Mouse (Mus musculus) right cerebral cortex, postnatal 14 days (tissue): ENCODE measurements at regions not wholly inside any gene's neighbourhood (a gene's known extent, or its start where the extent isn't known, plus 50 kb on each side); places are given as distances from the start of the nearest gene placed in this dataset.

Experiments
- DNase-seq: peaks from one replicate; pipeline ENCODE4 v3.0.0; 2022

- DNase-seq, result no peak
Observed at GRCm38 (mm10) chr3:129386522-129386921, 54.0 kb upstream of the Enpep start.

DNA sequence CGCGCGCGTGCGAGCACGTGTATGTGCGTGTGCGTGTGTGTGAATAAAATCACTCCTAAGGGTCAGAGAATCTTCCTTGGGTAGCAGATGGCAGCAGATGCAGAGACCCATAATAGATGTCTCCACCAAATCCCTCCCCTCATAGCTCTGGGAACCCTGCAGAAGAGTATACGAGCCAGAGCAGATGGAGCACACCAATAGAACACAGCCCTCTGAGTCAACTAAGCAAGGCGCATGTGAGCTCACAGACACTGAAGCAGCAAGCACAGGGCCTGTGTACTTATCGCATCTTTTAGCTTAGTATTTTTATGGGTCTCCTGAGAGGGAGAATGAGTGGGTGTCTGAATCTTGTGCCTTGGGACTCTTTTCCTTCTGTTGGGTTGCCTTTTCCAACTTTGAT is 58.0 kb upstream of the Enpep start:
- DNase-seq, result no peak

GRCm38 (mm10) chr3:129391888-129392813 is 59.6 kb upstream of the Enpep start:
- no peak for DNase-seq

DNA sequence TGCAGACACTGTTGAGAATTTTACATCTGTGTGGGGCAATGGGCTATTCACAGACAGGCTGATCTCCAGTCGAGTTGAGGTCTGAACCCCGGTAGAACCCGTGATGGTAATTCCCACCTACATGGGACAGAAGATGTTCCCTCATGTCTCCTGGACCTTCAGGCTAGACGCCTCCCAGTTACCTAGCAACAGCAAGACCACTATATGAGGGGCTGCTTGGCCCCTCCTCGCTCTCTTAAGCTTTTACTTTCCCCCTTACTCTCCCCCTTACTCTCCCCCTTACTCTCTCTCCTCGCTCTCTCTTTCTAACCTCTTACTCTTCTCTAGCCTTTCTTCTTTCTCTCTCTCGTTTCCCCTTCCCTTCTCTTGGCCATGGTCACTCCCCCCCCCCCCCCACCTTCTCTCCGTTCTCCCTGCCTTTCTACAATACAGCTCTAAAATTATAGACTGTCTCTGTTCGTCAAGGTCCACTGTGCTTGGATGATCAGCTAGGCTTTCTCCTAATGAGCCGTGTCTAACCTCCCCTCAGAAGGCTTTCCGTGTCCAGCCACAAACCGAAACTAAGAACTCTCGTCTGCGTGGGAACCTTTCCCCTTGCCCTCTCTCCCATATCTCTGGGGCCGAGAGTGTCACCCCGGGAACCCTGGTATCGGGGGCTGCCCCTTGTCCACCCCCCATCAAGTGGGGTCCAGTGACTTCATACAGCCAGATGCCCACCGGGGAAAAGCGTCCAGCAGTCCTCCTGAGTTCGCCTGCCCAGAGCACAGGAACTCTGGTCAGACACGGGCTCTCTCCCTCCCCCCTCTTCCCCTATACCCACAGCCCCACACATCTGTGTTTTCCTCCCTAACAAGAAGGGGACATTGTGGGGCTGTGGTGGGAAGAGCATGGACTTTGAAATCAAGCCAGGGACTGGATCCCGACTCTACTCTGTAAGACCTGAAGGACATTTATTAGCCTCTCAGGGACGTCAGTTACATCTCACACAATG is 60.6 kb upstream of the Enpep start:
- DNase-seq, result no peak

DNA sequence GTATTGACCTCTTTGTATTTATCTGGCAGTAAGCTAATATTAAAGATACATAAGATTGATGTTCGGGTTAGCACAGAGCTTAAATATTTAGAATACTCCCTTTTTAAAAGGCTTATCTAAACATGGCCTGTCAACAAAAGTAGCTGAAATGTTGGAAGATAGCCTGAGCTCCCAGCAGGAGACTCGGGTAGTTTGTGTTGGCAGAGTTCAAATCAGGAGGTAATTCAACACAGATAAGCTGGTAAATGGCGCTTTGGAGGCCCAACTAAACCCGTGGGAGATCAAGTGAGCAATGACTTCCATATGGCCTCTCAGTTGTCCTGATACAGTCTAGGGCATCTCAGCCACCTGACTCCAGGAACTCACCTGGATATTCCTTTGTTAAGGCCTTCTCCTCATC is 65.0 kb upstream of the Enpep start:
- no peak for DNase-seq

- no peak for DNase-seq
Observed at GRCm38 (mm10) chr3:129400092-129400924, 67.8 kb upstream of the Enpep start.

DNA sequence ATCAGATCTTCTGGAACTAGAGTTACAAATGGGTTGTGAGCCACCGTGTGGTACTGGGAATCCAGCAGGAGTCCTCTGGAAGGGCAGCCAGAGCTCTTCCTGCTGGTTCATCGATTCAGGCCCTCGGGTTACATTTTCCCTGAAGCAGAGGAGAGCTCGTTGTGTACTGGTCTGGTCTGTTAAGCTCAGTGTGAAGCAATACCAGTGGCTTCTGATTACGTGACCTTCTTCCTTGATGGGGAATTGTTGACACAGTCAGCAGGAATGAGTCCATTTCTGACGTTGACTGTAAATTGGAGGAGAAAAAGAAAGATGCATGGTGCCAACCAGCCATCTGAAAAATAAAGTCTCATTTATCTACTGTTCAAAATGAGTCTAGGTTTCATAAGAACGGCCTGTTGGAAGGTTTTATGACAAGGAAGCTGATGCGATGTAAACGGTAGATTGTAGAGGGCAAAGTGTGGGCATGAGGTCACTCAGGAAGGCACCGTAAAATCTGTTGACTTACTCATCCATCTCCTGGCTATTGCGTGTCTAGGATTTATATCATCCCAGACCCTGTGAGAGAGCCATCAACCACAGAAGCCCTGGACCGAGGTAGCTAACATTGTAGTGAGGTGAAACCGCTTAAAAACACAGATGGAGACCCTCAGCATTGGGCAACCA is 79.0 kb upstream of the Enpep start:
- no peak for DNase-seq

DNA sequence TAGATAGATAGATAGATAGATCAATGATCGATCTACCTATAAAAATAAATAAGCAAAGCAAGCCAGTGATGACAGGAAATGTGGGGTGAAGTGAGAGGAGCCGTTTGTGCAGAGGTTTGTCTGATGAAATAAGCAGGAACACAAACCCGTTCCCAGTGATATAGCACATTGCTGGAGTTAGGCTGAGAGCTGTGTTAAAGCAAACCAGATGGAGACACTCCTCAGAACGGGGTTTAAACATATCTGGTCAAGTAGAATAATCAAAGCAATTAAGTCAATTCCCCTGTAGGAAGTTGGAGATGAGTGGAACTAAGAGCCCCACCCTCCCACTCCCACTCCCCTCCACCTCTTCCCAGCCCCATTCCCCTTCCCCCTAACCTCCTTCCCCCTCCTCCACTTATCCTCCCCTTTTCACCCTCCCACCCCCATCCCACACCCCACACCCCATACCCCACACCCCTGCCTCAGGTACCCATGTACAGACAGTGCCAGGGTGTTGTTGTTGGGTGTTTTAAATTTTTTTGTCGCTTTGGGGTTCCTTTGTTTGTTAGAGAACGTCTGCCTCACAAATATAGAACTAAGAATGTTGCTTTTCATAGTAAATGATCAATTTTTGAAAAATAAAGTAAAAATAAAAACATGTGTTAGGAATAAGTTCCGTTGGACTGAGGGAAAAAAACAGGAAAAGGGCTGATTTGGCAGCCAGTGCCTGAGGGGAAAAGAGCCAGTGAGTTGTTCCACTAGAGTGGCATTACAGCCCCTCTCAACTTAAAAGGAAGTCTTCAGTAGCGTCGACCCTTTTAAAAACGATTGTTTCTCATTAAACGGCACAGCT is 79.8 kb upstream of the Enpep start:
- no peak for DNase-seq

GRCm38 (mm10) chr3:129412961-129413246 is 80.4 kb upstream of the Enpep start:
- no peak for DNase-seq

DNA sequence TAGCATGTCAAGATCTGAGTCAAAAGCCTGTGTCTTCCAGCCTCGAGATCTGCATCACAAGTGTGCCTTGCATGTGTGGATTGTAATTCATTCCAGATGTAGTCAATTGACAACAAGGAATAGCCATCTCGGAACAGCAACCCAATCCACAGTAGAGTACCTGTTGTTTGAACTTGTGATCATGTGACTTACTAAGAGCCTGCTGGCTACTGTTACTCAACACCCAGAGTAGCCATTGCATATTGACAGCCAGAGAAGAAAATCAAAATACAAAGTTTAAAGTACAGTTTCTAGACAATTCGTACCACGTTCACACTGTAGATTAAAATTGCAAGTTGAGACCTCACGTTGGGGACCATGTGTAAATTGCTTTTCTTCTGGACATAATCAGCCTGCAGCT is 83.1 kb upstream of the Enpep start:
- DNase-seq, result no peak

- no peak for DNase-seq
Observed at GRCm38 (mm10) chr3:129416337-129416736, 83.8 kb upstream of the Enpep start.

DNA sequence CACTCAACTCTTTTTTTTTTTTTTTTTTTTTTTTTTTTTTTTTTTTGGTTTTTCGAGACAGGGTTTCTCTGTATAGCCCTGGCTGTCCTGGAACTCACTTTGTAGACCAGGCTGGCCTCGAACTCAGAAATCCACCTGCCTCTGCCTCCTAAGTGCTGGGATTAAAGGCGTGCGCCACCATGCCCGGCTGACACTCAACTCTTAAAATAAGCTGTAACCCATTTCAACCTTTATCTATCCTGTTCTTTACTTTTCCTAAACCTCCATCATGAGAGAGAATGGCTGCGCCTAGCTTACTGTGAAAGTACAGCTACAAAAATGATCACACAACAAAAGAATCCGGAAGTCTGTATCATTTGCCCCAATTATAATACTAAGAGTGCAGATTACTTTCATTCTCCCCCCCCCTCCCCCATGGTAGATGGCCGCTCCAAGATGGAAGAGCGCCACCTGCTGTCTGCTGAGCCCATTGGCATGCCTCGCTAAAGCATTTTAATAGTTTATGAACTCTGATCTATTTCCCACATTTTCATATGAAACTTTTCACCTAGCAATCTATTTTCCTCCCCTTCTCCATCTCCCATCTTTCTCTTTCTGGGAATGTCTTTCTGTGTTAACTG is 89.2 kb upstream of the Enpep start:
- DNase-seq, result peak; percentile 38

GRCm38 (mm10) chr3:129428750-129429149 is 96.2 kb upstream of the Enpep start:
- no peak for DNase-seq

GRCm38 (mm10) chr3:129429161-129430111 is 96.9 kb upstream of the Enpep start:
- DNase-seq, result peak; percentile 16

GRCm38 (mm10) chr3:129434056-129434455 is 98.1 kb upstream of the Elovl6 start:
- no peak for DNase-seq

DNA sequence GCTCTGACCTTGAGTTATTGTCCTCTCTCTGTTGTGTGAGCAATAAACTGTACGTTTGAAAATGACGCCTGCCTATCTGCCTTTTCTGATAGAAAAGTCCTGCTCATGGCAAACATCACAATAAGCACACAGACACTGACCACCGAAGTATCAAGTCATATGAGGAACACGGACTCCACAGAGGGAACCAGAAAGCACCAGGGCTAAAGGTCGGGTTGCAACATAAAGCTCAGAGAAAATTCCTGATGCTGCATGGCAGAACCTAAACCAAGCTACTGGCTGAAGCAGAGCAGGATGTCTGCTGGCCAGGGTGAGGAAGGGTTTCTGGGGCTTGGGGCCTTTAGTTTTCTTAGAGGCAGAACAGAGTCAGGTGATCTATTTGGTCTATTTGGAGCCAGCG is 94.5 kb upstream of the Elovl6 start:
- DNase-seq, result no peak

DNA sequence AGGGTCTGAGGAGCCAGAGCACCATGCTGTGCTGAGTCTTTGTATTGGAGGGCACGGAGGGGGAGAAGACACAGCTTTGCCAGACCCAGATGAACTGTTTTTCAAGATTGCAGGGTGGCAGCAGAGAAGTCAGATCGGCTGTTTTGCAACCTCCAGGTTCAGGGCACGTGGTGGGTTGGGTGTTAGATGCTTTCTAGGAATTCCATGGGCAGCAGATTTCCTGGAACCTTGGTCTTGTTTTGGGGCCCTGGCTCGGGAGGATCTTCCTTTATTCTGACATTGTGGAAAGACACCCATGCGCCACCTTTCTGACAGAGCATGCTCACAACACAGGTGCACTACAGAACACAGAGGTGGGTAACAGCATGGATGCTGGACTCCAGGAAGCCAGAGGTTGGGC is 89.4 kb upstream of the Elovl6 start:
- no peak for DNase-seq

- DNase-seq, result no peak
Observed at GRCm38 (mm10) chr3:129444221-129444620, 87.9 kb upstream of the Elovl6 start.

DNA sequence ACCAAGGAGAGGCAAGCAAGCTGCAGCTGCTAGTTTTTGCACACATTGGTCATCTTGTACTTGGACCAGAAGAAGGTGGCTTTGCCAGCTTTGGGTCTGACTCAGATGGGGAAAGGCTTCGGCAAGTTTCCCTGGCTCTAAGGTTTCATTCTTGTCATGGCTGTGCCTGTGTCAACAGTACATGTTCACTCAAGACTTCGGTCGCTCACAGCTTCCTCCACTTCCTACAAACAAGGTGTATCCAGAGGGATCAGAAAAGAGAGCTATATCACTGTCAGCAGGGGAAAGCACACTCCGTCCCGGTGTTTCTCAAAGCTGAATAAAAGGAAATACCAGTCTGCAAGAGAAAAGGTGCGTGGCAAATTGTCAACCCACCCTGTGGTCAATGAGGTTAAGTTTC is 86.2 kb upstream of the Elovl6 start:
- no peak for DNase-seq

DNA sequence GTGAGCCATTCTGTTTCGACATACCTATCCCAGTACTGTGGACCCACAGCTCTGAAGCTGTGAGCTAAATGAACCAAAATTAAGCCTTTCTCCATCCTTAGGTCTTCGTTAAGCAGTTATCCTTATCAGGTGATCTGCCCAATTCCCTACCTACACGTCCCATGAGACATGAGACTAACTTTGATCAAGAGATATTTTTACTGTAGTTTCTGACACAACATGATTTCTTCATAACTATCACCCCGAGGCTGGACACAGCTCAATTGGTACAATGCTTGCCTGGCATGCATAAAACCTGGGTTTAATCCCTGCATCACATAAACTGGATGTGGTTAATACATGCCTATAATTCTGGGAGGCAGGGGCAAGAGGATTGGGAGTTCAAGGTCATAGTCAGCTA is 82.2 kb upstream of the Elovl6 start:
- DNase-seq, result no peak
